Mouse (Mus musculus) kidney, adult 2 months (tissue): Measurements from ENCODE around the gene Gucy2c. TPM values are rescaled to one million over a fixed set of nuclear protein-coding genes. Genes with fewer than 3 reads are reported as not detected.

Experiments used
- DNase-seq: peaks from one replicate; pipeline ENCODE4 v3.0.0; 2021
- H3K27ac ChIP-seq: fragments of 200-500 bp; 2 replicates; pipeline ENCODE4 v1.5.1; 2012; ENCODE audit warnings: low read depth, low read length, control low read depth, inconsistent platforms; ENCODE audit not compliant: insufficient read depth
- H3K27me3 ChIP-seq: fragments of 200-500 bp; replicated peaks from 2 replicates; pipeline ENCODE4 v1.6.1; 2012; ENCODE audit warnings: mild to moderate bottlenecking, moderate library complexity, low read length, inconsistent platforms; ENCODE audit not compliant: control insufficient read depth, insufficient read depth
- H3K36me3 ChIP-seq: fragments of 200-500 bp; 2 replicates; pipeline ENCODE4 v1.6.1; 2012; ENCODE audit warnings: mild to moderate bottlenecking, moderate library complexity, low read length, inconsistent platforms; ENCODE audit not compliant: control insufficient read depth, insufficient read depth
- H3K4me1 ChIP-seq: fragments of 200-500 bp; 2 replicates; pipeline ENCODE4 v1.6.1; 2011; ENCODE audit warnings: low read length; ENCODE audit not compliant: control insufficient read depth, insufficient read depth
- H3K4me3 ChIP-seq: fragments of 200-500 bp; 2 replicates; pipeline ENCODE4 v1.5.1; 2011; ENCODE audit warnings: mild to moderate bottlenecking, low read depth, low read length, control low read depth; ENCODE audit not compliant: insufficient read depth
- CTCF ChIP-seq: fragments of 200-500 bp; conservative IDR thresholded peaks from 2 replicates; pipeline ENCODE4 v1.5.1; 2011; ENCODE audit warnings: low read depth, mild to moderate bottlenecking, control low read depth, low read length, moderate library complexity, mixed read lengths; ENCODE audit not compliant: insufficient read depth, insufficient read length
- POLR2A ChIP-seq: fragments of 200-500 bp; IDR thresholded peaks from one replicate; pipeline ENCODE4 v1.6.1; 2011; ENCODE audit warnings: low read depth, low read length, control low read depth
- WGBS: fragments of 180-500 bp; shearing (Covaris S2); methylation state at CpG from one replicate; pipeline ENCODE4 v1.1.7; 2018; 5-methylcytosine and 5-hydroxymethylcytosine counted together
- polyA plus RNA-seq: library from polyadenylated mRNA; depleted of rRNA; stranded (reverse); fragments of >200 nt; gene quantifications from 2 replicates; pipeline ENCODE4 v1.2.3, GENCODE M21; 2012

The Gucy2c gene
- polyA plus RNA-seq, 1 experiment = 0.02 TPM

DNA sequence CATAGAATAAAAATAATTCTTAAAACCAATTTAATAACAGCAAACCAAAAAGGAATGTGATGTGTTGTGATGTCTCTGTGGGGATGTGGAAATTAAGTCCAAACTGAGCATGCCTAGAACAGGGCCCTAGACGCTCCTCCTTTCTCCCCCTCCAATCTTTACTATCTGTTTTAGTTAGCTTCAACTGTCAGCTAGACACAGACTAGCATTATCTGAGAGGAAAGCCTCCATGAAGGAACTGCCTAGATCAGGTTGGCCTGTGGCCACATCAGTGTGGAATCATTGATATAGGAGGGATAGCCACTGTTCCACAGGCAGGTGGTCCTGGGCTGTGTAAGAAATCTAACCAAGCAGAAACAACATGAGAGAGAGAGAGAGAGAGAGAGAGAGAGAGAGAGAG is 13.5 kb upstream of the Gucy2c start:
- Histone ChIP-seq H3K4me3 (no peak overlapping the region), H3K4me1 (no peaks in the 10 kb centered on the region), H3K27me3 (no peaks in the 10 kb centered on the region), H3K27ac (no peak overlapping the region), H3K36me3 (no peaks in the 10 kb centered on the region)
- 93% methylated on average over 1 of the region's 1 CpGs for WGBS
- no peak for DNase-seq
- TF ChIP-seq POLR2A (no peak), CTCF (no peak)

DNA sequence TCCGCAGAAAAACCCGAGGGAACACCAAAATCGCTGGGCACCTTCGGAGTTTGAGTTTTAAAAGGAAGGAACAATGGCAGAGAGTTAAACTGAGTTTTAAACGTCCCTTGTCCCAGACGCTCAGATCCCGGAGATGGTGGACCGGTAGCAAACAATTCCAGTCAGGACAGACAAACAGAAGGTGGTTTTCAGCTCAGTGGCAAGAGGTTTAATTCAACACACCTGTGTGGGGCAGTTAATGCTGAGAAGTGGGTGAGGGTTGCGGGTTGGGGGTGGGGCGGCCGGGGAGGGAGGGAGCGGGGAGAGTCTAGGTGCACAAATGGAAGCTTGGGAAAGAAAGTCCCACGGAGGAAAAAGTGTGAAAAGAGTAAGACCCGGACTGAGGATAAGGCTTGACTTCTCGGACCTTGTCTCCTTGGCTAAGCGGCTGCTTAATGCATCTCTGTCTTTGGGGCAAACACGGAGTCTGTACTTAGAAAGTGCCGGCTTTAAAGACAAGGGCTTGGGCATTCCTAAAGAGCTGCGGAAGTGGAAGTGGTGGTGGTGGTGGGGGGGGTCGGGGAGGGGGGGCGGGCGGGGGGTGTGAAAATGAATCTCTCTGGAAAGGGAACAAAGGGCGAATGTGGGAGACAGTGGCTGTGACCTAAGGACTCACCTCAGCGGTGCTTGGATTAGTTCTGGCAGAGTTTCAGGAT is 12.4 kb upstream of the Gucy2c start:
- H3K4me1 ChIP-seq = no peaks in the 10 kb centered on the region
- DNase-seq = no peak
- no peaks in the 10 kb centered on the region for H3K36me3 ChIP-seq
- H3K27ac ChIP-seq = no peak overlapping the region
- under 1% methylated on average over 24 of the region's 24 CpGs for WGBS
- H3K27me3 ChIP-seq = no peaks in the 10 kb centered on the region
- H3K4me3 ChIP-seq = peak overlapping the region; percentile 15; the same call in 1 of the 2 replicates
- no peak for TF ChIP-seq CTCF
- TF ChIP-seq POLR2A = no peak

DNA sequence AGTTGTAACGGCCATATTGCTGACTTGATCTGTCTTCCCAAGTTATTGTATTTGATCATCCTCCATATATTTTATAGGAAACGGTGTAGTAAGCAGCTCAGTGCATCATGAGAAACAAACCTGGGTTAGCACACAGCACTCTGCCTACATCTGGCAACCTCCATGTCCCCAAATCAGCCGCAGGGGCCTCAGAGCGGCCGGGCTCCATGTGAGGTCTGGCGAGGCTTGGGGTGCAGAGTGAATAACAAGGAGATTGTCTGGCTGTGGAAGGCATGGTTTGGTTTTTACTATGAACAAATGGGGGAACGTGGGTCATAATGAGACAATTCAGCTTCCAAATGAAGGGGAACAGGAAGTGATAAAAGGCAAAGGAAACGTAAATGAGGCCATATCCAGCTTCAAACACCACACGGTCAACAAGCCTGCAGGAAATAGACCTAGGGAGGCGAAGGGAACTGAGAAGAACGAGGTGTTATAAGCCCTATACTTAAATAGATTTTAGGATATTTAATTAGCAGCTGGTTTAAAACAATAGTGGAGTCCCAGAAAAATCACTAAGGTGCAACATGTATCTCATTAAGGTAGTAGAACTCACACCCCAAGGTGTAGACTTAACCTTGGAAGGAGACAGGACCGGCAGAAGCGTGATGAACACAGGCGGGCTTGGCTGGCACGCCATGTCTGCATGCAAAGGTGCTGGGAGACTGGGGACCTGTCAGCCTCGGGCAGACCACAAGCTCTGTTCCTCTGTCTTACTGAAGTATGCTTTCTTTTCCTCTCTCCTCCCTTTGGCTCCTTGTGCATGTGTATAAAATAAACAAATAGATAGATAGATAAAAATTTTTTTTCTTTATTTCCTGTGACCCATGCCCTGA is 11.6 kb upstream of the Gucy2c start:
- no peak for DNase-seq
- WGBS = 52% methylated on average over 16 of the region's 16 CpGs
- no peaks in the 10 kb centered on the region for H3K4me1 ChIP-seq
- no peaks in the 10 kb centered on the region for H3K27me3 ChIP-seq
- H3K4me3 ChIP-seq = no peak overlapping the region
- H3K36me3 ChIP-seq = no peaks in the 10 kb centered on the region
- TF ChIP-seq CTCF = no peak
- TF ChIP-seq POLR2A = no peak
- H3K27ac ChIP-seq = no peak overlapping the region

DNA sequence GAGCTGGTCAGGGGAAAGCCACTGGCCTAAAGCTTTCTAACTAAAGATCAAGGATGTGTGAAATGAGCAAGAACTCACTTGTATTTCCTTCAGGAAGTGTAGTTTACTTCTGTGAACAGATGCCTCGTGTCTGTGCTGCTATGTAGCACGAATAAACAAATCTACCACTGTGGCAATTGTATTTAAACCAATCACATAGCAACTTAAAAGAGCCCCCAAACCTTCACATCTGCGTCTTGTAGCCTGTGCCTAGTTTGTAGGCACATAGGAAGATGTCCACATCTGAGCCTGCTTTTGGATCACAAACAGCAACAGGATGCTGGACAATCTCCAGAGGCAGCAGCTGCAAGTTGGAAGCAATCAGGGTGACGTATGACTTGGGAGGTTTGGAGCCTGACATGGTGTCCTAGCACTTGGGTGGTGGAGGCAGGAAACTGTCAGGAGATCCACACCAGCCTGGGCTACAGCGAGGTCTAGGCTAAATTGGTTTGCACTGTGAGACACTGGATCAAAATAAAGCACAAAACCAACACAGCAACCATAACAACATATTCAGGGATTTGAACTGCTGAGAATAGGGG is 7.9 kb upstream of the Gucy2c start:
- Histone ChIP-seq H3K4me1 (no peaks in the 10 kb centered on the region), H3K27me3 (no peaks in the 10 kb centered on the region), H3K4me3 (no peak overlapping the region), H3K27ac (peak overlapping the region; percentile 49; the same call in 1 of the 2 replicates), H3K36me3 (no peaks in the 10 kb centered on the region)
- WGBS = 53% methylated on average over 5 of the region's 5 CpGs
- TF ChIP-seq POLR2A (no peak), CTCF (no peak)
- DNase-seq = peak; percentile 71

DNA sequence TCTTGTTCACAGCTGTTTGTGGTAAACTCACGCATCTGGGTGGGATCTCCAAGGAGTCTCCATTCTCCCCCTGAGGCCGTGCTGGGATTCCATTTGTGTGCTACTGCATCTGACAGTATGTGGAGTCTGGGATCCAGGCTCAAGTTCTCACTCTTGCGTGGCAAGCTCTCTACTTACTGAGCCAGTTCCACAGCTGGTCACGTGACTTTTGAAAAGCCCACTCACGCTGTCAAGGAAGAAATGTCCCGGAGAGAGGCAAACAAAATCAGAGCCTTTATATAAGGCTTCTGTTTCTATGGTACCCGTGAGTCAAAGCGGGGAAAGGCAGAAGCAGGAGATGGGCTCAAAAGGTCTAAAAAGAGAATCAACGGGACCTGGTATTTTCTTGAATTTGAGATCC is 1.2 kb upstream of the Gucy2c start:
- TF ChIP-seq CTCF = no peak
- no peak for TF ChIP-seq POLR2A
- no peaks in the 10 kb centered on the region for H3K27me3 ChIP-seq
- DNase-seq = no peak
- H3K4me1 ChIP-seq = no peaks in the 10 kb centered on the region
- H3K4me3 ChIP-seq = no peak overlapping the region
- no peak overlapping the region for H3K27ac ChIP-seq
- H3K36me3 ChIP-seq = no peaks in the 10 kb centered on the region
- 90% methylated on average over 9 of the region's 9 CpGs for WGBS

DNA sequence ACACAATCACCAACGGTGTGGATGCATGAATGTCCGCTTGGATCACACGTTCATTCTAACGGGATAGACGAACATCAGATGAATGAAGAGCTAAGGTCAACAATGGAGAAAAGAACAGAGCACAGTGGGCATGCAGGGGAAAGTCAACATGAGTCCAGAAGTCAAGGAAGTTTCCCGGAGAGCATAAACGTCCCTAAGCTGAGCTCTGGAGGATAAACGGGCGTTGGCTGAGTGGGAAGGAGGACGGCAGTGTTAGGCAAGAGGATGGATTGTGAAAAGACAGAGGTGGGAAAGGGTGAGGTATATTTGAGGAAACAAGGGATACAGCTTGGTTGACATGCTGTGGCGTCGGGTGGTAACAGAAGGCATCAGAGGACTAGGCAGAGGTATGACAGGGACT is 581 bp upstream of the Gucy2c start:
- Histone ChIP-seq H3K4me1 (no peaks in the 10 kb centered on the region), H3K27ac (no peak overlapping the region), H3K4me3 (no peak overlapping the region), H3K36me3 (no peaks in the 10 kb centered on the region), H3K27me3 (no peaks in the 10 kb centered on the region)
- DNase-seq = no peak
- 91% methylated on average over 12 of the region's 12 CpGs for WGBS
- TF ChIP-seq POLR2A = no peak
- TF ChIP-seq CTCF = no peak

DNA sequence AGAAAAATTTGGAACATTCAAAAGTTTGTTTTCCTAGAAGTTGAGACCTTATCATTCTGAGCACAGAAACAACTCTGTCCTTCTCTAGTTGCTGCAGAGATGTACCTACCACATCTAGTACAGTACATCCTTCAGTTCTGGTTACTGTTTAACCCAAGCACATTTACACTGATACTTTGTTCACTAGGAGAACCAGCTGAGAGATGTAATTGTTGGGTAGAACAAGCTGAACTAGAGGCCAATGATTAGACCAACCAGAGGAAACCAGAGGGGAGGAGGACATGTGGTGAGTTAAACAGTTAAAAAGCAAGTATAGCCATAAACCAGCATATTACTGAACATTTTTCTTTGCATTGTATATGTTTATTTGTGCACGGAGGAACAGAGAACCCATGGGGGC is 5.2 kb downstream of the Gucy2c start:
- Histone ChIP-seq H3K4me1 (no peaks in the 10 kb centered on the region), H3K27me3 (no peaks in the 10 kb centered on the region), H3K27ac (no peak overlapping the region), H3K4me3 (no peak overlapping the region), H3K36me3 (no peaks in the 10 kb centered on the region)
- DNase-seq = peak; percentile 17
- no peak for TF ChIP-seq CTCF
- TF ChIP-seq POLR2A = no peak
- WGBS = 95% methylated on average over 1 of the region's 1 CpGs
